Mouse (Mus musculus) midbrain, embryonic 15.5 days (tissue): Measurements from ENCODE around the gene Ddx39. TPM values are rescaled to one million over a fixed set of nuclear protein-coding genes. Genes with fewer than 3 reads are reported as not detected.

Experiments
- ATAC-seq: fragments of 200-750 bp; cut with Nextera tagmentation; replicated peaks from 2 replicates; pipeline ENCODE4 v1.8.0; 2017; ENCODE audit warnings: moderate TSS enrichment
- H3K27ac ChIP-seq: fragments of 300-500 bp; sonication (generic); 2 replicates; pipeline ENCODE4 v1.5.1; 2015; ENCODE audit warnings: mild to moderate bottlenecking, inconsistent platforms
- H3K27me3 ChIP-seq: fragments of 300-500 bp; sonication (generic); replicated peaks from 2 replicates; pipeline ENCODE4 v1.6.1; 2015; ENCODE audit warnings: inconsistent platforms
- H3K36me3 ChIP-seq: fragments of 300-500 bp; sonication (generic); replicated peaks from 2 replicates; pipeline ENCODE4 v1.6.1; 2015; ENCODE audit warnings: inconsistent platforms
- H3K4me1 ChIP-seq: fragments of 300-500 bp; sonication (generic); 2 replicates; pipeline ENCODE4 v1.6.1; 2015; ENCODE audit warnings: inconsistent platforms
- H3K4me2 ChIP-seq: fragments of 300-500 bp; sonication (generic); 2 replicates; pipeline ENCODE4 v1.6.1; 2015; ENCODE audit warnings: inconsistent platforms, mild to moderate bottlenecking, moderate library complexity
- H3K4me3 ChIP-seq: fragments of 300-500 bp; sonication (generic); 2 replicates; pipeline ENCODE4 v1.5.1; 2015; ENCODE audit warnings: mild to moderate bottlenecking, inconsistent platforms
- H3K9ac ChIP-seq: fragments of 300-500 bp; sonication (generic); 2 replicates; pipeline ENCODE4 v1.6.1; 2015; ENCODE audit warnings: mild to moderate bottlenecking, inconsistent platforms
- H3K9me3 ChIP-seq: fragments of 300-500 bp; sonication (generic); 2 replicates; pipeline ENCODE4 v1.6.1; 2016; ENCODE audit warnings: inconsistent platforms
- WGBS: fragments of 180-500 bp; shearing (Covaris S2); methylation state at CpG from one replicate; pipeline ENCODE4 v1.1.7; 2015; ENCODE audit warnings: mixed read lengths; 5-methylcytosine and 5-hydroxymethylcytosine counted together
- microRNA-seq: library from miRNA; unstranded; fragments of <30 nt; microRNA quantifications from one replicate; pipeline ENCODE4, GENCODE M21; 2016
- polyA plus RNA-seq: library from polyadenylated mRNA; unstranded; fragments of >200 nt; fragmentation: Nextera tagmentation; extraction: Ambion mirVana; gene quantifications from 2 replicates; pipeline ENCODE4 v1.2.1, GENCODE M21; 2015

Ddx39 gene
- polyA plus RNA-seq, 1 experiment from 2014 or later = 107 TPM

DNA sequence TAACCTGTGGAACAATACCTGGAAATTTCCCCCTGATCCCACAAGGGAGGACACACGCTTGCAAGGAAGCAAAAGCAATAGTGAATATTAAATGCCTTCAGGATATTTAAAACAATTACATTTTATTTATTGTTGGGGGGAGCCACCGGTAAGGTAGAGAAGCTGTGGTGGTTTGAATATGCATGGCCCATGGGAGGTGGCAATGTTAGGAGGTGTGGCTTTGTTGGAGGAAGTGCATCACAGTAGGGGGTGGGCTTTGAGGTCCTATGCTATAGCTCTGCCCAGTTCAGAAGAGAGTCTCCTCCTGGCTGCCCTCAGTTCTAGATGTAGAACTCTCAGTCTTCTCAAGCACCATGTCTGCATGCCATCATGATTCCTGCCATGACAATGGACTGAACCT is 49.7 kb downstream of the Ddx39 start:
- Histone ChIP-seq H3K9me3 (no peaks in the 10 kb centered on the region), H3K36me3 (no peaks in the 10 kb centered on the region), H3K4me1 (no peaks in the 10 kb centered on the region), H3K9ac (no peak overlapping the region), H3K27me3 (no peaks in the 10 kb centered on the region), H3K4me3 (no peak overlapping the region), H3K4me2 (no peak overlapping the region), H3K27ac (no peak overlapping the region)
- no peak for ATAC-seq
- WGBS = 93% methylated on average over 2 of the region's 2 CpGs

DNA sequence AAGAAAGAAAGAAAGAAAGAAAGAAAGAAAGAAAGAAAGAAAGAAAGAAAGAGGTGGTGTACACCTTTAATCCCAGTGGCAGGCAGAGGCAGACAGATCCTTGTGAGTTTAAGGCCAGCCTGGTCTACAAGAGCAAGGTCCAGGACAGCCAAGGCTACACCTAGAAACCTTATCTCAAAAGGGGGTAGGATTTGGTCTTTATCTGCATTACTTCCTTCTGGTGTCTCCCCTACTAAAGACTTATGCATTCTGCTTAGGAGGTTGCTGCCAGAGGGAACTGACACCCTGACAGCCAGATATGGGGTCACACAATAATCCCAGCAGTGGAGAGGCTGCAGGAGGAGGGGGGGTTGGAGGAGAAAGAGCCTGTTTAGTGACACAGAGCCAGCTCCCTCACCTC is 50.7 kb downstream of the Ddx39 start:
- no peaks in the 10 kb centered on the region for H3K27me3 ChIP-seq
- no peaks in the 10 kb centered on the region for H3K9me3 ChIP-seq
- no peak for ATAC-seq
- H3K27ac ChIP-seq = no peak overlapping the region
- no peak overlapping the region for H3K9ac ChIP-seq
- no peak overlapping the region for H3K4me2 ChIP-seq
- H3K4me3 ChIP-seq = no peak overlapping the region
- no peaks in the 10 kb centered on the region for H3K36me3 ChIP-seq
- no peaks in the 10 kb centered on the region for H3K4me1 ChIP-seq

GRCm38 (mm10) chr8:83767442-83767841 is 52.5 kb downstream of the Ddx39 start:
- Histone ChIP-seq H3K4me2 (no peak overlapping the region), H3K4me1 (peaks cover 1% of the 10 kb centered on the region; the same call in 1 of the 2 replicates), H3K9ac (no peak overlapping the region), H3K27ac (no peak overlapping the region), H3K36me3 (no peaks in the 10 kb centered on the region), H3K4me3 (no peak overlapping the region), H3K9me3 (no peaks in the 10 kb centered on the region), H3K27me3 (no peaks in the 10 kb centered on the region)
- ATAC-seq = no peak
- 89% methylated on average over 4 of the region's 4 CpGs for WGBS

GRCm38 (mm10) chr8:83768526-83768925 is 53.5 kb downstream of the Ddx39 start:
- Histone ChIP-seq H3K36me3 (no peaks in the 10 kb centered on the region), H3K4me2 (no peak overlapping the region), H3K27me3 (no peaks in the 10 kb centered on the region), H3K9ac (no peak overlapping the region), H3K27ac (no peak overlapping the region), H3K4me3 (no peak overlapping the region), H3K4me1 (peaks cover 6% of the 10 kb centered on the region; the same call in 1 of the 2 replicates), H3K9me3 (no peaks in the 10 kb centered on the region)
- 66% methylated on average over 5 of the region's 5 CpGs for WGBS
- no peak for ATAC-seq

GRCm38 (mm10) chr8:83769720-83770119 is 54.7 kb downstream of the Ddx39 start:
- Histone ChIP-seq H3K36me3 (no peaks in the 10 kb centered on the region), H3K9ac (no peak overlapping the region), H3K4me2 (no peak overlapping the region), H3K9me3 (no peaks in the 10 kb centered on the region), H3K27ac (no peak overlapping the region), H3K4me1 (peaks cover 6% of the 10 kb centered on the region; the same call in 1 of the 2 replicates), H3K27me3 (no peaks in the 10 kb centered on the region), H3K4me3 (no peak overlapping the region)
- ATAC-seq = no peak
- 78% methylated on average over 7 of the region's 7 CpGs for WGBS

DNA sequence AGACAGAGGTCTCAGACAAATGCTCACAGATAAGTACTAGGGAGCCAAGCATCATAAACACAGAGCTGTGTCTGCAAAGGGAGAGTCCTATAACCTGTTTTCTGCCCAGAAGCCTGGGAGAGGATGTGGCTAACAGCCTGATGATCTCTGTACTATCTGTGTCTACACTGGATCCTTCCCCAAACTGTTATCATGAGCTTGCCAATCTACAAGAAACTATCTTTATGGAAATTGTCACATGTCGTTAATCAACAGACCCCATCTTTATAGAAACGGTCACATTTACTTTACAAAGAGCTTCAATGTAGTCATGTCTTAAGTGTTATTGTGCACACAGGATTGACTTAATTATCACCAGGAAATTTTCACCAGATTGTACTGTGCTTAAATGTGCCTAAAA is 55.7 kb downstream of the Ddx39 start:
- Histone ChIP-seq H3K4me1 (peaks cover 6% of the 10 kb centered on the region; the same call in 1 of the 2 replicates), H3K36me3 (no peaks in the 10 kb centered on the region), H3K27me3 (no peaks in the 10 kb centered on the region), H3K27ac (no peak overlapping the region), H3K9me3 (no peaks in the 10 kb centered on the region), H3K4me3 (no peak overlapping the region), H3K9ac (no peak overlapping the region), H3K4me2 (no peak overlapping the region)
- 83% methylated on average over 2 of the region's 2 CpGs for WGBS
- no peak for ATAC-seq

GRCm38 (mm10) chr8:83771791-83772190 is 56.8 kb downstream of the Ddx39 start:
- no peak for ATAC-seq
- Histone ChIP-seq H3K27me3 (no peaks in the 10 kb centered on the region), H3K4me2 (no peak overlapping the region), H3K27ac (no peak overlapping the region), H3K9me3 (no peaks in the 10 kb centered on the region), H3K9ac (no peak overlapping the region), H3K4me1 (peaks cover 6% of the 10 kb centered on the region; the same call in 1 of the 2 replicates), H3K36me3 (no peaks in the 10 kb centered on the region), H3K4me3 (no peak overlapping the region)
- WGBS = 76% methylated on average over 4 of the region's 4 CpGs

GRCm38 (mm10) chr8:83772701-83773451 is 57.9 kb downstream of the Ddx39 start:
- peak overlapping the region; percentile 36 for H3K4me3 ChIP-seq
- WGBS = 3% methylated on average over 25 of the region's 25 CpGs
- H3K4me2 ChIP-seq = peak overlapping the region; percentile 49
- H3K36me3 ChIP-seq = no peaks in the 10 kb centered on the region
- peak overlapping the region; percentile 2; the same call in 1 of the 2 replicates for H3K9ac ChIP-seq
- H3K27me3 ChIP-seq = no peaks in the 10 kb centered on the region
- ATAC-seq = peak; percentile 93
- H3K27ac ChIP-seq = no peak overlapping the region
- H3K9me3 ChIP-seq = no peaks in the 10 kb centered on the region
- peaks cover 6% of the 10 kb centered on the region; the same call in 1 of the 2 replicates for H3K4me1 ChIP-seq

DNA sequence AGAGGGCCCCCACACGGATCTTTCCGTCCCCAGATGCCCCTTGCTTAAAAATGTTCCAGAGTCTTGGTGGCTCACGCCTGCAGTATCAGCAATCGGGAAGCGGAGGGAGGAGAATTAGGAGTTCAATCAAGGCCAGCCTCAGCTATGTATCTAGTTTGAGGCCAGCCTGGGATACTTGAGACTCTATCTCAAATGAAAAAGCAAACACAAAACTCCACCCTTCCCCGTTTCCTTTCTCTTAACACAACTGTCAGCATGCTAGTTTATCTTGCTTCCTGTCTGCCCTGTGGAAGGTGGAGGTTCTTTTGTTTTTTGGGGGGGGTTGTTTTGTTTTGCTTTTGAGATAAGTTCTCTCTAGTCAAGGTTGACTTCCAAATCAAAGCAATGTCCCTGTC is 58.5 kb downstream of the Ddx39 start:
- ATAC-seq = no peak
- 54% methylated on average over 6 of the region's 6 CpGs for WGBS
- H3K9ac ChIP-seq = no peak overlapping the region
- H3K9me3 ChIP-seq = no peaks in the 10 kb centered on the region
- no peaks in the 10 kb centered on the region for H3K36me3 ChIP-seq
- peak overlapping the region; percentile 49 for H3K4me2 ChIP-seq
- H3K4me1 ChIP-seq = peaks cover 6% of the 10 kb centered on the region; the same call in 1 of the 2 replicates
- H3K4me3 ChIP-seq = peak overlapping the region; percentile 36
- H3K27ac ChIP-seq = no peak overlapping the region
- no peaks in the 10 kb centered on the region for H3K27me3 ChIP-seq

DNA sequence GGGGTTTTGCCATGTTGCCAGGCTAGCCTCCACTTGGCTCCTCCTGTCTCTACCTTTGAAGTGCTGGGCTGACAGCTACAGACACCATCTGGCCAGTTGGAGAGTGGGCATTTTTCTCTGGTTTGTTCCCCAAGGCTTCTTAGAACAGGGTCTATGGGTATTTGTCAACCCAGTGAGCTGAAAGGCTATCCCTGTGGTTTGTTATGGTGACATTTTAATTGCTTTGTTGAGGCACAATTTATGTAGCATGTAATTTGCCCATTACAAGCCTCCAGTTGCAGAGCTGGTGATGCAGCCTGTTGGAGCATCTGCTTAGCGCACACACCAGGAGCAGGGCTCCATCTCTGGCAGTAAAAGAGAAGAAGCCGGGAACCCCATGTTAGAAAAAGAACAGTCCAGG is 59.2 kb downstream of the Ddx39 start:
- Histone ChIP-seq H3K27ac (no peak overlapping the region), H3K4me2 (no peak overlapping the region), H3K9me3 (no peaks in the 10 kb centered on the region), H3K36me3 (no peaks in the 10 kb centered on the region), H3K4me3 (no peak overlapping the region), H3K9ac (no peak overlapping the region), H3K4me1 (peaks cover 6% of the 10 kb centered on the region; the same call in 1 of the 2 replicates), H3K27me3 (no peaks in the 10 kb centered on the region)
- no peak for ATAC-seq
- WGBS = 100% methylated on average over 2 of the region's 2 CpGs

Small RNA genes within 50 kb of the gene (microRNA-seq; reads per million reads assigned to microRNA genes)
- gene Mir1668 = not detected

Other genes with a start within 250 kb of the Ddx39 start
- gene Olfr370, start 179.4 kb upstream of the Ddx39 start, polyA plus RNA-seq = not detected in 2 replicates
- 336 and 348 TPM in 2 replicates for gene Ndufb7, start 148.5 kb upstream of the Ddx39 start, polyA plus RNA-seq
- gene Tecr, start 107.2 kb upstream of the Ddx39 start, polyA plus RNA-seq = 1,118 and 1,124 TPM in 2 replicates
- gene Dnajb1, start 107.0 kb upstream of the Ddx39 start, polyA plus RNA-seq = 65.2 and 65.5 TPM in 2 replicates
- gene Gipc1, start 62.5 kb upstream of the Ddx39 start, polyA plus RNA-seq = 128 and 132 TPM in 2 replicates
- 0.92 and 1.7 TPM in 2 replicates for gene Ptger1, start 48.5 kb upstream of the Ddx39 start, polyA plus RNA-seq
- gene Pkn1, start 16.0 kb upstream of the Ddx39 start, polyA plus RNA-seq = 31.7 and 31.9 TPM in 2 replicates
- 10.4 and 12.3 TPM in 2 replicates for gene Adgre5, start 26.1 kb downstream of the Ddx39 start, polyA plus RNA-seq
- 67.2 and 68.0 TPM in 2 replicates for gene Adgrl1, start 184.9 kb downstream of the Ddx39 start, polyA plus RNA-seq
- gene Gm10644, start 240.0 kb downstream of the Ddx39 start, polyA plus RNA-seq = 0.93 and 1.00 TPM in 2 replicates
- 8.0 and 10.9 TPM in 2 replicates for gene Asf1b, start 240.3 kb downstream of the Ddx39 start, polyA plus RNA-seq